ENCODE assay signal across 19 mouse cellular contexts in the genomic region with DNA sequence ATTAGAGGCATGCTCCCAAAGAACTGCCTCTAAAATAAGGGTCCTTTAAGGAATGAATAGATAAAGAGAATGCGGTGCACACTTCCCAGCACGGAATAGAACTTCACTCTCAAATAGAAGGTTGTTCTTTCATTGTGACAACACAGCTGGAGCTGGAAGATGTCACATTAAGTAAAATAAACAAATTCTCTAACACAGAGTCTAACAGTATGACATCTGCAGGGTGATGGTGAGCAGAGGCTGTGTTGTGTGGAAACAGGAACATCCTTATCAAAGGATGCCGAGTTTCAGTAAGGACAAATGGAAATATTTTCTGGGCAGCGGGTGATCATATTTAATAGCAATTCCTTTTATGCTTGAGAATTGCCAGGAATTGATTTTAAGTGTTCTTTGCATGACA.
"Had no signal": no experiment of that assay in that cellular context is flagged by ENCODE, and none has a peak within 500 bp of the region (broad histone marks: within the 10 kb centered on the region; RNA-seq: fewer than 3 reads in every experiment).

No protein-coding gene starts in this region.

- H3K36me3 ChIP-seq: limb, embryonic 15.5 days; liver, embryonic 12.5 days; midbrain, embryonic 10.5 days; midbrain, embryonic 13.5 days; midbrain, embryonic 15.5 days; neural tube, embryonic 13.5 days; neural tube, embryonic 15.5 days had no signal

- H3K4me2 ChIP-seq: limb, embryonic 15.5 days; liver, embryonic 12.5 days; midbrain, embryonic 13.5 days; midbrain, embryonic 15.5 days; neural tube, embryonic 13.5 days; neural tube, embryonic 15.5 days had no signal

- H3K9ac ChIP-seq: limb, embryonic 15.5 days; liver, embryonic 12.5 days; liver, embryonic 14.5 days; midbrain, embryonic 13.5 days; midbrain, embryonic 15.5 days; neural tube, embryonic 13.5 days; neural tube, embryonic 15.5 days had no signal

- H3K9me3 ChIP-seq: limb, embryonic 15.5 days; liver, embryonic 12.5 days; midbrain, embryonic 10.5 days; midbrain, embryonic 13.5 days; midbrain, embryonic 15.5 days; neural tube, embryonic 13.5 days; neural tube, embryonic 15.5 days had no signal

- H3K4me1 ChIP-seq: liver, embryonic 12.5 days had no signal

- H3K27ac ChIP-seq: limb, embryonic 15.5 days; liver, embryonic 12.5 days; liver, embryonic 14.5 days; midbrain, embryonic 10.5 days; midbrain, embryonic 13.5 days; midbrain, embryonic 15.5 days; neural tube, embryonic 13.5 days; neural tube, embryonic 15.5 days had no signal

- H3K27me3 ChIP-seq: limb, embryonic 15.5 days; liver, embryonic 12.5 days; midbrain, embryonic 13.5 days; midbrain, embryonic 15.5 days; neural tube, embryonic 13.5 days; neural tube, embryonic 15.5 days had no signal

- DNase-seq: lung, postnatal 10 days; lung, postnatal 36 days; retina, postnatal 1 day; right cerebral cortex, adult 18-20 months; right cerebral cortex, postnatal 25 days; right cerebral cortex, postnatal 4 days; spleen, adult 18-20 months; thymus, adult 18-20 months; thymus, postnatal 14 days; thymus, postnatal 36 days had no signal

- ATAC-seq: liver, embryonic 12.5 days; midbrain, embryonic 13.5 days; midbrain, embryonic 15.5 days had no signal

- H3K4me3 ChIP-seq: limb, embryonic 15.5 days; liver, embryonic 12.5 days; midbrain, embryonic 10.5 days; midbrain, embryonic 13.5 days; midbrain, embryonic 15.5 days; myocyte; neural tube, embryonic 13.5 days; neural tube, embryonic 15.5 days had no signal
